Mouse (Mus musculus) bone marrow macrophage, adult 2 months (primary cell): ENCODE measurements at regions not wholly inside any gene's neighbourhood (a gene's known extent, or its start where the extent isn't known, plus 50 kb on each side); places are given as distances from the start of the nearest gene placed in this dataset.

Experiments used
- H3K27ac ChIP-seq: 2 replicates; pipeline ENCODE4 v1.5.1; 2012; ENCODE audit warnings: low read depth, low read length; ENCODE audit not compliant: insufficient read depth
- H3K4me1 ChIP-seq: 2 replicates; pipeline ENCODE4 v1.6.1; 2012; ENCODE audit warnings: low read length; ENCODE audit not compliant: control insufficient read depth, insufficient read depth
- H3K4me3 ChIP-seq: 2 replicates; pipeline ENCODE4 v1.5.1; 2012; ENCODE audit warnings: mild to moderate bottlenecking, low read length, moderate library complexity; ENCODE audit not compliant: insufficient read depth
- CTCF ChIP-seq: IDR thresholded peaks from 2 replicates; pipeline ENCODE4 v1.5.1; 2012; ENCODE audit warnings: low read depth, mild to moderate bottlenecking, low read length, moderate library complexity
- POLR2A ChIP-seq: IDR thresholded peaks from 2 replicates; pipeline ENCODE4 v1.6.1; 2012; ENCODE audit warnings: mild to moderate bottlenecking, low read depth, low read length, borderline replicate concordance

GRCm38 (mm10) chr4:83915871-83916270 lies 390.5 kb downstream of the Ccdc171 start:
- no peak for TF ChIP-seq CTCF
- no peak for TF ChIP-seq POLR2A

GRCm38 (mm10) chr4:83917009-83917408 lies 391.7 kb downstream of the Ccdc171 start:
- no peak overlapping the region for H3K4me3 ChIP-seq
- no peak overlapping the region for H3K27ac ChIP-seq
- TF ChIP-seq POLR2A = no peak
- TF ChIP-seq CTCF = no peak
- H3K4me1 ChIP-seq = no peaks in the 10 kb centered on the region

More at GRCm38 (mm10) chr4:83915871-83916270, 390.5 kb downstream of the Ccdc171 start:
- Histone ChIP-seq H3K4me1 (no peaks in the 10 kb centered on the region), H3K4me3 (no peak overlapping the region), H3K27ac (no peak overlapping the region)

- TF ChIP-seq CTCF = no peak
- TF ChIP-seq POLR2A = no peak
- H3K4me3 ChIP-seq = no peak overlapping the region
- no peaks in the 10 kb centered on the region for H3K4me1 ChIP-seq
- H3K27ac ChIP-seq = no peak overlapping the region
Observed at GRCm38 (mm10) chr4:83918093-83918492, 392.7 kb downstream of the Ccdc171 start.

- TF ChIP-seq CTCF = no peak
- no peak for TF ChIP-seq POLR2A
- no peak overlapping the region for H3K27ac ChIP-seq
- no peak overlapping the region for H3K4me3 ChIP-seq
- H3K4me1 ChIP-seq = no peaks in the 10 kb centered on the region
Observed at GRCm38 (mm10) chr4:83919041-83919440, 393.7 kb downstream of the Ccdc171 start.

GRCm38 (mm10) chr4:83925118-83925842 lies 399.9 kb downstream of the Ccdc171 start:
- no peaks in the 10 kb centered on the region for H3K4me1 ChIP-seq
- H3K27ac ChIP-seq = no peak overlapping the region
- H3K4me3 ChIP-seq = no peak overlapping the region
- TF ChIP-seq POLR2A (no peak), CTCF (no peak)

GRCm38 (mm10) chr4:83926195-83926731 lies 400.9 kb downstream of the Ccdc171 start:
- no peaks in the 10 kb centered on the region for H3K4me1 ChIP-seq
- H3K27ac ChIP-seq = no peak overlapping the region
- no peak for TF ChIP-seq POLR2A
- TF ChIP-seq CTCF = no peak
- no peak overlapping the region for H3K4me3 ChIP-seq

- TF ChIP-seq POLR2A (no peak), CTCF (no peak)
- Histone ChIP-seq H3K4me1 (no peaks in the 10 kb centered on the region), H3K4me3 (no peak overlapping the region), H3K27ac (no peak overlapping the region)
Observed at GRCm38 (mm10) chr4:83931897-83932654, 406.7 kb downstream of the Ccdc171 start.

- H3K4me3 ChIP-seq = no peak overlapping the region
- no peak for TF ChIP-seq POLR2A
- TF ChIP-seq CTCF = no peak
- no peaks in the 10 kb centered on the region for H3K4me1 ChIP-seq
- no peak overlapping the region for H3K27ac ChIP-seq
Observed at GRCm38 (mm10) chr4:83941693-83942092, 416.3 kb downstream of the Ccdc171 start.

GRCm38 (mm10) chr4:83949612-83950011 lies 424.3 kb downstream of the Ccdc171 start:
- TF ChIP-seq CTCF (no peak), POLR2A (no peak)
- no peaks in the 10 kb centered on the region for H3K4me1 ChIP-seq
- H3K27ac ChIP-seq = no peak overlapping the region
- H3K4me3 ChIP-seq = no peak overlapping the region
